Mouse (Mus musculus) adrenal gland, adult 18-20 months (tissue): ENCODE data around the gene Best3. TPM values are rescaled to one million over a fixed set of nuclear protein-coding genes. Genes with fewer than 3 reads are reported as not detected.

Experiments
- DNase-seq, 2 experiments: peaks; one replicate each; pipeline ENCODE4 v3.0.0; 2021 to 2022; ENCODE audit warnings: low spot score in 2 of 2
- total RNA-seq, 2 experiments: library from RNA; stranded (reverse); gene quantifications; 1 replicate in 1 of 2; 2 replicates in 1 of 2; pipeline ENCODE4 v1.2.3; 2021

Gene Best3
- total RNA-seq, 2 experiments from 2014 or later, result 0.20 to 0.29 TPM

DNA sequence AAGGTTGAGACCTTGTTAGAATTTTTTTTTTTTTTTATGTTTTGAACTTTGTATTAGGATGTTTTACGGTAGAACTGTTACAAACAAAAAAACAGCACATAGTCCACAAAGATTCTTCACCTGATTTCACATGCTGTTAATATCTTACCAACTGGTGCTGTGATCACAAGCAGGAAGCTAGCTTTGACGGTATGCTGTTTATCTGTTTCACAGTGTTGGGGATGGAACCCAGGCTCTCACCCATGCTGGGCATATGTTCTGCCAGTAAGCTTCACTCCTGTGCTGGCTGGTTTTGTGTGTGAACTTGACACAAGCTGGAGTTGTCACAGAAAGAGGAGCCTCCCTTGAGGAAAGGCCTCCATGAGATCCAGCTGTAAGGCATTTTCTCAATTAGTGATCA, 8.3 kb upstream of the Best3 start:
- no peak for DNase-seq

DNA sequence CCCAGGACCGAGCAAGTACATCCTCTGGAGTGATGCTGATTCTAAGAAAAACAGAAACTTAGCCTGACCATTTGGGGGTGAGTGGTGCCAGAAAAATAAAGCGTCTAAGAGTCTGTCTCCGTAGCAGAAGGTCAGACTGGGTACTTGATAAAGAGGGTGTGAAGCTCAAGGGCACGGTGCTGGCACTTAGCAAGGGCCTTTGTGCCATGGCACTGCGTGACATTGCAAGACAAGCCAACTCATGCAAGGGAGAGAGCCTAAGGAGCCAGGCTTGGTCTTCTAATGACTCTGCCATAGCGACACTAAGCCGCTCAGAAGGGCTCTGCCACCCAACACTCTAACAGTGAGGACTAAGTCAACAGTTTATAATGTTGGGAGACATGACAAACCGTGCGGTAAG, 7.3 kb upstream of the Best3 start:
- no peak for DNase-seq

DNA sequence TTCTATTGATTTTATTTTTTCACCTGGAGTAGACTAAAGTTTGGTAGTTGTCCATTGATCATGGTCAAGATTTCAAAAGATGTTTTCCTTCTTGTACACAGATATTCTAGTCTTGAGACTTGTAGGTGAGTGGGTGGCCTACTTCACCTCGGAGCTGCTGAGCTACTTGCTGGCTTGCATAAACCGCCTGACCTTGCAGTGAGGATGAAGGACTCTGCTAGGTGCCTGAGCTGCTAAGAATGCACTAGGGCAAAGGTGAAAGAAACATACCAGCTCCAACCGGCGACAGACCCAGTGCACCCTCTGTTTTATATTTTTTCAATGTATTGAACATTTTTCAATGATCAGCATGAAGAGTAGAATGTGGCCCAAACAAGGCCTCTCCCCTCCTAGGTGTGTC, 5.8 kb upstream of the Best3 start:
- DNase-seq, result no peak

GRCm38 (mm10) chr10:116980888-116981287, 5.2 kb upstream of the Best3 start:
- DNase-seq, result peak in 1 of 2 experiments; percentile 35

DNA sequence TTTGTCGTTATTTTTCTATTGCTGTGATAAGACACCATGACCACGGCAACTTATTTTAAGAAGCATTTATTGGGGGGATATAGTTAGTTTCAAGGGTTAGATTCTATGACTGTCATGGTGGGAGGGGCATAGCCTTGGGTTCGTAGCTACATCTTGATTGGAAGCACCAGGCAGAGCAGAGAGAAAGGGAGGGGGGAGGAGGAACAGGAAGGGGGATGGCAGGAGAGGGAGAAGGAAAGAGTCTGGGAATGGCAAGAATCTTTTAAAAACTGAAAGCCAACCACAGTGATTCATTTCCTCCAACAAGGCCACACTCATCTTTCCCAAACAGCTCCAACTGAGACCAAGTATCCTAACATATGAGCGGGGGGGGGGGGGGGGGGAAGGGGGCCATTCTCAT, 3.6 kb upstream of the Best3 start:
- DNase-seq, result no peak

GRCm38 (mm10) chr10:116984836-116985235, 1.3 kb upstream of the Best3 start:
- no peak for DNase-seq

DNA sequence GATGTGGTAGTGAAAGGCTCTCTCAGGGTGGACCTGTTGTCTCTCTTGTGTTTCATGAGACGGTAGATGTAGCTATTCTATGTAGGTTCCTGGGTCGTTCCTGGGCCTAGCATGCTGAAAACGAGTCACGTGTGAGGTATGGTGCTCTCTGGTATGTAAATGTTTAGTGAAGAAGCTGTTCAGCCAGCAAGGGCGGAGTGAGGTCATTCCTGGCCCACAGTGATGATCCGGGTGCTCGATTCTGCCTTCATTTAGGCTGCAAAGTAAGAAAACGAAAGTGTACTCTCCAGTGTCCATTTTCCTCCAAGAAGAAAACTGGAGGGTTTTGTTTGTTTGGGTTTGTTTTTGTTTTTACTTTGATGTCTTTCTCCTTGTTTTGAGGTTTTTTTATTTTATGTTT, 7.9 kb downstream of the Best3 start:
- no peak for DNase-seq

- no peak for DNase-seq
These were observed 9.0 kb downstream of the Best3 start for GRCm38 (mm10) chr10:116995162-116995561.

DNA sequence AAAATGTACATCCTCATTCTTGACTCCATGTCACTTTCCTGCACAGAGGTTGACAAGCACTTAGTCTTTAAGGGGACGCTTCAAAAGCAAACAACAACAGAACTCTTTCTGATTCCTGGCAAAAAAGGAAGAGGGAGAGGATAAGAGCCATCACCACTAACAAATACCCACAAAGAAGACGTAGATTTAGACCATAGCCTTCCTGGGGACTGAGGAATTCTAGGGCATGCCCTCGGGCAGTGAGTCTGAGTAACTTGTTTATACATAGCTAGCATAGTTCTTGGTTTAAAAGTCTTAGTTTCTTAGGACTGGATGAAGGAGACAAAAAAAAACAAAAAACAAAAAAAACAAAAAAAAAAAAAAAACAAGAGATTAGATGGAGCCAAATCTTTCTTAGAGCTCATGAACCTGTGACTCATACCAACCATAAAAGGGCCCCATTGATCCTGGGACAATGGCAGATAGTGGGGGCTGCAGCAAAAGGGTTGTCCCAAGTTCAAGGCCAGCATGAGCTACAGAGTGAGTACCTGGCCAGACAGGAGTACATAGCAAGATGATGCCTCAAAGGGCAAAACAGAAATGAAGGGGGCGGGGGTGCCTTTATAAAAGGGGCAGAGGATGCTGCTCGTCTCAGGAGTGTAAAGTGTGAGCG, 9.6 kb downstream of the Best3 start:
- no peak for DNase-seq

DNA sequence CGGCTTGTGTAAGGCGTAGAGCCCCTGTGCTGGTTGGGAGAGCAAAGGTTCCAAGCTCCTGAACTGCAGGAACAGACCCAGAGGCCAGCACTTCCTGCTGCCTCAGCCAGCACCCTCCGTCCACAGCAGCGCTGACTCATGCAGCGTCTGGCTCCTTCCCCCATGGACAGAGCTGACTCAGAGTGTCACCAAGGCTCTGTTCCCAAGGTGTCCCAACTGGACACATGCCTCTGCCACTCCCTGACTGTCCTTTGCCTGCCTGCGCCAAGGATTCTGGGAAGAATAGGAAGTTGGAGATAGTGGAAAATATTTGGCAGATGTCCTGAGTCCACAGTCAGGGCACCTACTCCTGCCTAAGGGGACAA, 10.1 kb downstream of the Best3 start:
- peak; percentile 46 to 63 for DNase-seq

DNA sequence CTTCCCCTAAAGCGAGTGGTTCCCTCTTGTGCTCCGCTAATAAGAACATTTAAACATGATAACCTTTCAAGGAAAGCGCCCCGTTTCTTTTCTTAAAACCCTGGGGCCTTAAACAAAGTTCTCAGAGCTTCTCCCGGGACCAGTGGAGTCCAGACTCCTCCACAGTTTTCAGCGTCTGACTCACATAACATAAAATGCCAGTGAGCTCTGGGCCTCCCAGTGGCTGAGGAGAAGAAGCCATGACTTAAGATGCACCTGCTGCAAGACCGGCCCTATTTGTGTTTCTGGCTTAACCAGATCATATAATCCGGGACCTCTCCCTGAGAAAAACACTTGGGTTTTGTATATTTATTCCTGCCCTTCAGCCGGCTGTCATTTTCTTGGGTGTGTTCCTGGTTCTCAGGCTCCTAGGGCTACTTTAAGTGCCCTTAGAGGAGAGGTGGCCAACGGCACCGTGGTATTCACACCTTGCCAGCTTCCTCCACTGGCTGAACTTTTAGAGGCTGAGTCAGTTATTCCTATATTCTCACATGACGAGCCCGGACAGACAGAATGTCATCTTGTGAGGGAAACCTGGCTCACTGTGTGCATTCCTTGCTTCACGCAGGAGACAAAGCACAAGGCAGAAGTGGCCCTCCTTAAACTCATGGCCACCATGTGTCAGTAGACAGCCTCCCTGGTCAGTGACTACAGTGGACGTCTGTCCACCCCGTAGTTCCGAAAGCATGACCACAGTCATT, 12.8 kb downstream of the Best3 start:
- no peak for DNase-seq

- no peak for DNase-seq
These were observed 14.9 kb downstream of the Best3 start for GRCm38 (mm10) chr10:117000975-117001374.

DNA sequence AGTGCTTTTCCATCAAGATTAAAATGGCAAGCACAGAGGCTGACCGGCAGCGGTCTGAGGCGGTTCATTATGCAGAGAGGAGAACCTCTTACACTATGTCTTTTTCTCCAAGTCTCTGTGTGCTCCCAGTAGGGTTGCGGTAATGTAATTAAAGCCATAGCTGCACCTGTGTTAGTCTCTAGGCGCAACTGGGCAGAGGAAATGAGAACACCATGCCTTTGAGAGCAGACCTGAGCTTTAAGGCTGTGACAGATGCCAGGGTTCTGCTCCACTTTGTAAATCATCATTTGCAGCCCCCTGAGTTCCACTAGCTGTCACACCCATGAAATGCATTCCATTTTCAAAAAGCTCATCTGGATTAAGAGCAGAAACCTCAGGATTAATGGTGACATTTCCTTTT, 18.6 kb downstream of the Best3 start:
- no peak for DNase-seq

DNA sequence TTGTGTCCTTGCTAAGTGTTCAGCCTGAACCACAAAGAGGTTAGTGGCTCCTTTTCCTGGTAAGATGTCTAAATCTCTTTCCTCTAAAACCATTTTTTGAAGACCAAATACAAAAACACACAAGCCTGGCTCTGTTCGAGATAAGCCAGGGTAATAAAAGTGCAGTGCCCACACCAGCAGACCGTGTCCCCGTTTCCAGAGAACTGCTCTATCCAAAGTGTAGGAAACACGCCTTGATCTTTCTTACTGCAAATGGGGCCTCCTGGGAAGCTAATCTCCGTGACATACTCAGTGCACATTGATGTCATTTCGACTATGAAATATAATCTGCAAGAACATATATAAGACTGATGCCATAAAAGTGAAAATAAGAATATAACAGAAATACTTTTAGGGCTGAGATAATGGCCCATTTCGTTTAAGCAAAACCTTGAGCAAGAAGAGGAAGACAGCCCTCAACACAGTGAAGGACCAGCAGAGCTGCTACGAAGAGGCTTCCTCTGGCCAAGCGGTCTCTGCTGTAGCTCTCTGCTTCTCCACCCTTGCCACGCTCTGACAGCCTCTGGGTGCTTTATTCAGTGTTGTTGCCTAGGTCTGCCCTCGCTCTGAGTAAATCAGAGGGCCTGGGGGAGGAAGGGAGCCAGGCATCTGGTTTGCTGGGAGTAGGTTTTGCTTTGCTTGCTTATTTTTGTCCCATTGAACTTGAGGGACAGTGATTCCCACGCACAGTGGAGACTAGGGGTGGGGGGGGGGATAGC, 19.8 kb downstream of the Best3 start:
- no peak for DNase-seq

DNA sequence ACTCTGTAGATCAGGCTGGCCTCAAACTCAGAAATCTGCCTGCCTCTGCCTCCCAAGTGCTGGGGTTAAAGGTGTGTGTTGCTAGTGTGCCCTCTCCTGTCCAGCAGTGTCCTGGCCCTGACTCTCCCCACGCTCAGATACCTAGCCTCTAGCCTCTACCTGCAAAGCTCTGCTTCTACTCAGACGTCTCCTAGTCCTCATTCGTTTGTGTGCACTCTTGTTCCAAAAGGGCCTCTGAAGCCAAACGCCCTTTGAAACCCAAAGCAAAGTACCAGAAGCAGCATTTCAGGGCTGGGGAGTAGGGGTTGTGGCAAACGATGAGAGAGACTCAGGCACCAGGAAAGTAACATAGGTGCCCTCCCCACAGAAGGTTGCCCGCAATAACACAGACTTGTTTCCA, 23.6 kb downstream of the Best3 start:
- DNase-seq, result no peak

DNA sequence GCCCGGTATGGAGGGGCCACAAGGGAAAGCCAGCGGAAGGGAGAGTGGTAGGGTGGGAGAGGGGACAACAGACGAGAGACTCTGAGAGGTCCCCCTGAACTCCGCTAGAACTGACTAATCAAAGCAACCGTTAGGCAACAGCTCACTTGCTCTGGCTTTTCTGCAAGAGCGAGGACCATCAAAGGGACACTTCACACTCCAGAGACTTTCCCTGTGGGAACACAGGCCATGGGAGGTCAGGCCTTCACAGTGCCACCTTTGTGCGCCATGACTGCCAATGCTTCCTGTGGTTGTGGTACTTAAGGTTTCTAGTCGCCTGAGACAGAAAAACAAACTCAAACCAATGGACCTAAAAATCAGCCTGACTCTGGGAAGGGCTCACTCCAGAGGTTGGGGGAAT, 24.9 kb downstream of the Best3 start:
- DNase-seq, result no peak

DNA sequence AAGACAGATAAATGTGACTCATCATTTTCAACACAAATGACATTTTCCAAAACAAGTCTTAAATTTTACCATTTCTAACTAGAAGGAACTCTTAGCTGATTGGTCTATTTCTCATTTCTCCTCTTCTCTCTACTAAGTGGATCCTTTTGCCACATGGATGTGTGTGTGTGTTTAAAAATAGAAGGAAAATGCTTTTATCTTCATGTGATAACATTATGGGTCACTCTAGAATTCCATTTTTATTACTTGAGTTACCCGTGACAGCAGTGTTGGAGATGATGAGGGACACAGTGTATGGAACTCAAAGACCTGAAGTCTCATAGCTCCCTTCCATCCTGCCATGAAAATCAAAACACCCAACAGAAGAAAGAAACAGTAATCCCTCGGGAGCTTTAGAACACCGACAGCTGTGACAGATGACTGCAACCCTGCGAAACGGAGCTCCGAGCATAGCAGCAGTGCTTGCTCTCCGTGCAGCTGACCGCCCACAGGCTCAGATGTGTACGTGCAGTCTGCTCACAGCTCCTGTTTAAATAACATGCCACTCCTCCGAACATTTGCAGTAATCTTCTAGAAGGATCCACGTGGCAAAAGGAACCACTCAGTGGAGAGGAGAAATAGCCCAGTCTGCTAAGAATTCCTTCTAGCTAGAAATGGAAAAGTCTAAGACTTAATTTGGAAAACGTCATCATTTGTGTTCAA, 27.7 kb downstream of the Best3 start:
- DNase-seq, result no peak

GRCm38 (mm10) chr10:117014565-117014964, 28.5 kb downstream of the Best3 start:
- no peak for DNase-seq

GRCm38 (mm10) chr10:117018281-117018840, 32.2 kb downstream of the Best3 start:
- DNase-seq, result no peak

DNA sequence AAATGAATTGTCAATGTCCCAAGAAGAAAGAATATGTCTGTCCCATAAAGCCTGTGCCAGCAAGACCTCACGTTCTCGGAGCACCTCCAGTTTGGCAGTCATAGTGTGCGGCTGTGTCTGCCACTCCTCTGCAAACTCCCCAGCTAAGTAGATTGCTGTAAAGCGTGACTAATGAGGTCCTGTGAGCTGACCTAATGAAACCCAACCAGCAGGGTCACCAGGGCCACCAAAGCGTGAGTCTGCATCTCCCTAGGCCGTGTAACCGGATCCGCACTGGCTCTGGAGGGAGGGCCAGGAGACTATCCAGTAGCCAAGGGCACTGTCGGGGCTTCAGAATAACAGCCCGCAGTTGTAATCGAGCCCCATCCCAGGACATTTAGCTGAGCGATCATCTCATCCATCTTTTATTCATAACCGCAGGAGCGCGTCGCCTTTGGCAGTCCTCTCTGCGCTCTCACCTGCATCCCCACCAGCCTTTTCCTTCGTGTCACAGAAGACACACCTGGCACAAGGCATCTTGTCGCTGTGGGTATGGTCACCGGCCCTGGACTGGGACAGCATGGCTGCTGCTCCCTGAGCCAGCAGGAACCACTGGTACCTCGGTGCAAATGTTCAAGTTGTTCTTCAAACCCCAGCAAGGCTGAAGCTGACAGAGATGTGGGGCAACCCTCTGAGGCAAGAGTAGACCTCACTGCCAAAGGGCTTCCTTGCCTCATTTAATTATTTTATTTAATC, 35.1 kb downstream of the Best3 start:
- no peak for DNase-seq

DNA sequence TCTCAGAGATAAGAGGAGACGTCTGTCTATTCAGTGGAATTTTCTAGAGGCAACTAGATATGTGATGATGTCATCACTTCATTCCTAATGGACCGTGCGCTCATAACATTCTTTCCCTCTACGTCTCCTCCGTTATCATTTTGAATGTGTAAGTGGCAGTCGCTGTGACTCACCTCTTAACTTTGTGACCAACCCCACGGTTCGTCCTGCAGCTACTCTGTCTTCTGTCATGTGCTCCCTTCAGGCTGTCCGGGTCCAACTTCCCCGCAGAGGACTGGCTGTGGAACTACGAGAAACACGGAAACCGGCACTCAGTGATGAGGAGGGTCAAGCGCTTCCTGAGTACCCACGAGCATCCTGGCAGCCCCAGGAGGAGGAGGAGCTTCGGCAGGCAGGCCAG, 37.6 kb downstream of the Best3 start:
- DNase-seq, result no peak
